Mouse (Mus musculus) olfactory bulb, adult 2 months (tissue): ENCODE data around the gene Ranbp6. TPM values are rescaled to one million over a fixed set of nuclear protein-coding genes. Genes with fewer than 3 reads are reported as not detected.

ENCODE experiments used
- H3K27ac ChIP-seq: fragments of 200-500 bp; 2 replicates; pipeline ENCODE4 v1.5.1; 2012; ENCODE audit warnings: low read depth, low read length; ENCODE audit not compliant: insufficient read depth
- H3K4me1 ChIP-seq: fragments of 200-500 bp; 2 replicates; pipeline ENCODE4 v1.6.1; 2012; ENCODE audit warnings: low read length; ENCODE audit not compliant: control insufficient read depth, insufficient read depth
- H3K4me3 ChIP-seq: fragments of 200-500 bp; 2 replicates; pipeline ENCODE4 v1.5.1; 2012; ENCODE audit warnings: mild to moderate bottlenecking, low read depth, low read length, moderate library complexity; ENCODE audit not compliant: insufficient read depth
- CTCF ChIP-seq: fragments of 200-500 bp; IDR thresholded peaks from 2 replicates; pipeline ENCODE4 v1.5.1; 2012; ENCODE audit warnings: low read depth, mild to moderate bottlenecking, low read length, moderate library complexity; ENCODE audit not compliant: insufficient read depth
- POLR2A ChIP-seq: fragments of 200-500 bp; IDR thresholded peaks from 2 replicates; pipeline ENCODE4 v1.6.1; 2012; ENCODE audit warnings: mild to moderate bottlenecking, low read depth, low read length, moderate library complexity; ENCODE audit not compliant: insufficient read depth
- WGBS: fragments of 180-500 bp; shearing (Covaris S2); methylation state at CpG from one replicate; pipeline ENCODE4 v1.1.7; 2018; 5-methylcytosine and 5-hydroxymethylcytosine counted together
- polyA plus RNA-seq: library from polyadenylated mRNA; stranded (reverse); fragments of >200 nt; gene quantifications from 2 replicates; pipeline ENCODE4 v1.2.4, GENCODE M21; 2012; ENCODE audit warnings: low replicate concordance; ENCODE audit not compliant: missing spikeins, insufficient read depth, insufficient read length

Ranbp6 gene
- polyA plus RNA-seq, 1 experiment = not detected

- no peak overlapping the region for H3K4me3 ChIP-seq
- TF ChIP-seq CTCF (no peak), POLR2A (no peak)
- no peaks in the 10 kb centered on the region for H3K4me1 ChIP-seq
- H3K27ac ChIP-seq = no peak overlapping the region
Measured at GRCm38 (mm10) chr19:29787997-29788396, 24.8 kb downstream of the Ranbp6 start.

GRCm38 (mm10) chr19:29782914-29783313, 29.9 kb downstream of the Ranbp6 start:
- TF ChIP-seq CTCF (no peak), POLR2A (no peak)
- 89% methylated on average over 2 of the region's 2 CpGs for WGBS
- no peaks in the 10 kb centered on the region for H3K4me1 ChIP-seq
- H3K4me3 ChIP-seq = no peak overlapping the region
- H3K27ac ChIP-seq = no peak overlapping the region

Other genes starting within 250 kb of the Ranbp6 start
- gene Ermp1, start 164.6 kb downstream of the Ranbp6 start, polyA plus RNA-seq = not detected in 2 replicates
- gene Mlana, start 115.2 kb downstream of the Ranbp6 start, polyA plus RNA-seq = not detected in 2 replicates
- gene 9930021J03Rik, start 7.0 kb downstream of the Ranbp6 start, polyA plus RNA-seq = not detected in 2 replicates
- not detected in 2 replicates for gene Il33, start 112.1 kb upstream of the Ranbp6 start, polyA plus RNA-seq
- gene Trpd52l3, start 190.8 kb upstream of the Ranbp6 start, polyA plus RNA-seq = not detected in 2 replicates
- gene Uhrf2, start 217.5 kb upstream of the Ranbp6 start, polyA plus RNA-seq = not detected in 2 replicates